In genomic region chr7:5037467-5037866, GRCm38 (mm10) we compare ENCODE assay signal across 8 mouse cellular contexts. TPM values are rescaled to one million over a fixed set of nuclear protein-coding genes. Genes with fewer than 3 reads are reported as not detected.
DNase-seq lines count a peak whose midpoint lies in the region; ATAC-seq and TF ChIP-seq lines count a peak whose summit lies in the region.

No protein-coding gene starts in this region.

- 78% methylated on average over 8 of the region's 8 CpGs for WGBS in heart, embryonic 11.5 days (ENCODE audit: insufficient replicate concordance)
- WGBS in hindbrain, embryonic 14.5 days = 92% methylated on average over 8 of the region's 8 CpGs
- 89% methylated on average over 8 of the region's 8 CpGs for WGBS in midbrain, embryonic 12.5 days

- peak overlapping the region; percentile 62 for H3K4me3 ChIP-seq in heart, embryonic 11.5 days (ENCODE audit: low read depth, low read length)
- H3K4me3 ChIP-seq in cortical plate, adult 2 months (ENCODE audit: insufficient read depth, low read length) = peak overlapping the region; percentile 74
- peak overlapping the region; percentile 51 for H3K4me3 ChIP-seq in hindbrain, embryonic 14.5 days (replicated peaks; ENCODE audit: low read length)
- peak overlapping the region; percentile 71 for H3K4me3 ChIP-seq in midbrain, embryonic 12.5 days

- H3K27me3 ChIP-seq in heart, embryonic 11.5 days (ENCODE audit: control insufficient read depth, insufficient read depth, low read length) = no peaks in the 10 kb centered on the region
- no peaks in the 10 kb centered on the region for H3K27me3 ChIP-seq in hindbrain, embryonic 14.5 days (ENCODE audit: control insufficient read depth, insufficient read depth, low read length)
- no peaks in the 10 kb centered on the region for H3K27me3 ChIP-seq in midbrain, embryonic 12.5 days

- TF ChIP-seq CTCF in cortical plate, adult 2 months (IDR thresholded peaks at IDR 0.05; ENCODE audit: extremely low read depth, insufficient read depth, low read length) = no peak

- H3K9me3 ChIP-seq in heart, embryonic 11.5 days (replicated peaks; ENCODE audit: control insufficient read depth, low read length) = peaks cover under 1% of the 10 kb centered on the region
- H3K9me3 ChIP-seq in hindbrain, embryonic 14.5 days (ENCODE audit: control insufficient read depth, low read length) = no peaks in the 10 kb centered on the region
- H3K9me3 ChIP-seq in midbrain, embryonic 12.5 days = no peaks in the 10 kb centered on the region

- peak overlapping the region; percentile 89; the same call in 1 of the 2 replicates for H3K27ac ChIP-seq in heart, embryonic 11.5 days (ENCODE audit: low read depth, low read length)
- H3K27ac ChIP-seq in cortical plate, adult 2 months (ENCODE audit: insufficient read depth, low read length) = no peak overlapping the region
- H3K27ac ChIP-seq in hindbrain, embryonic 14.5 days = peak overlapping the region; percentile 96; the same call in 1 of the 2 replicates
- H3K27ac ChIP-seq in midbrain, embryonic 12.5 days (replicated peaks) = peak overlapping the region; percentile 96; the same call in 1 of the 2 replicates

- DNase-seq in heart, postnatal 14 days = no peak
- DNase-seq in hindbrain, embryonic 14.5 days (ENCODE audit: low spot score) = no peak
- no peak for DNase-seq in c-Kit-positive CD71-positive TER-119-positive erythroid progenitor cells, embryonic 14.5 days (ENCODE audit: low spot score)
- no peak for DNase-seq in cerebellum, postnatal 4 days (ENCODE audit: low spot score in 2 of 2)
- DNase-seq in thymus, postnatal 25 days = no peak

- no peak for TF ChIP-seq POLR2A in cortical plate, adult 2 months (IDR thresholded peaks at IDR 0.05; ENCODE audit: extremely low read depth, insufficient read depth, low read length)

- peaks cover 4% of the 10 kb centered on the region; the same call in 1 of the 2 replicates for H3K4me1 ChIP-seq in heart, embryonic 11.5 days (ENCODE audit: control insufficient read depth, insufficient read depth, low read length)
- no peaks in the 10 kb centered on the region; the same call in none of the 2 replicates for H3K4me1 ChIP-seq in cortical plate, adult 2 months (ENCODE audit: control insufficient read depth, insufficient read depth, low read length)
- peaks cover 13% of the 10 kb centered on the region; the same call in 1 of the 2 replicates for H3K4me1 ChIP-seq in hindbrain, embryonic 14.5 days (replicated peaks; ENCODE audit: control insufficient read depth, insufficient read depth, low read length)
- H3K4me1 ChIP-seq in midbrain, embryonic 12.5 days = peaks cover 18% of the 10 kb centered on the region

- H3K36me3 ChIP-seq in heart, embryonic 11.5 days (ENCODE audit: control insufficient read depth, insufficient read depth, low read length) = peaks cover 31% of the 10 kb centered on the region
- H3K36me3 ChIP-seq in hindbrain, embryonic 14.5 days (replicated peaks; ENCODE audit: control insufficient read depth, insufficient read depth) = peaks cover 38% of the 10 kb centered on the region
- H3K36me3 ChIP-seq in midbrain, embryonic 12.5 days = peaks cover 40% of the 10 kb centered on the region

- ATAC-seq in heart, embryonic 11.5 days (replicated peaks; ENCODE audit: insufficient number of reproducible peaks, low FRiP score, low TSS enrichment) = no peak
- no peak for ATAC-seq in hindbrain, embryonic 14.5 days (ENCODE audit: low FRiP score)
- ATAC-seq in midbrain, embryonic 12.5 days (ENCODE audit: low FRiP score, low read depth) = no peak

- no peak overlapping the region for H3K9ac ChIP-seq in heart, embryonic 11.5 days (ENCODE audit: low read depth, low read length)
- no peak overlapping the region; the same call in 1 of the 2 replicates for H3K9ac ChIP-seq in hindbrain, embryonic 14.5 days
- 0 out of 2 replicates have a peak overlapping the region, but pooled peaks have one; percentile 32 for H3K9ac ChIP-seq in midbrain, embryonic 12.5 days (replicated peaks)

- intact Hi-C loops in heart, postnatal 14 days (cut with DNase I) = no loop called here

- H3K4me2 ChIP-seq in heart, embryonic 11.5 days = peak overlapping the region; percentile 71
- H3K4me2 ChIP-seq in hindbrain, embryonic 14.5 days (replicated peaks) = peak overlapping the region; percentile 64
- peak overlapping the region; percentile 60 for H3K4me2 ChIP-seq in midbrain, embryonic 12.5 days (replicated peaks)

RNA-seq across cellular contexts. Expression of gene Zfp784, which starts 0.8 kb away (rescaled TPM):
- 3.4 and 4.2 TPM in 2 replicates for polyA plus RNA-seq in heart, embryonic 11.5 days (2014; fragmentation: Nextera tagmentation; extraction: Ambion mirVana)
- total RNA-seq in heart, postnatal 14 days (2021) = 1 to 10 TPM; 5.0 to 6.6 TPM
- polyA plus RNA-seq in cortical plate, adult 2 months (2012; rRNA removed) = 5.7 and 6.5 TPM in 2 replicates
- polyA plus RNA-seq in hindbrain, embryonic 14.5 days (2014; fragmentation: Nextera tagmentation; extraction: Ambion mirVana) = 7.0 and 8.9 TPM in 2 replicates
- polyA plus RNA-seq in midbrain, embryonic 12.5 days (2016; fragmentation: Nextera tagmentation; extraction: Ambion mirVana) = 5.4 and 5.8 TPM in 2 replicates

RNA-seq across cellular contexts. Expression of gene 4632433K11Rik, which starts 3.5 kb away (rescaled TPM):
- not detected in 2 replicates for polyA plus RNA-seq in heart, embryonic 11.5 days (2014; fragmentation: Nextera tagmentation; extraction: Ambion mirVana)
- total RNA-seq in heart, postnatal 14 days (2021) = not detected
- not detected in 2 replicates for polyA plus RNA-seq in cortical plate, adult 2 months (2012; rRNA removed)
- polyA plus RNA-seq in hindbrain, embryonic 14.5 days (2014; fragmentation: Nextera tagmentation; extraction: Ambion mirVana) = not detected in 2 replicates
- polyA plus RNA-seq in midbrain, embryonic 12.5 days (2016; fragmentation: Nextera tagmentation; extraction: Ambion mirVana) = not detected in 2 replicates

RNA-seq across cellular contexts. Expression of gene Zfp580, which starts 13.9 kb away (rescaled TPM):
- polyA plus RNA-seq in heart, embryonic 11.5 days (2014; fragmentation: Nextera tagmentation; extraction: Ambion mirVana) = 14.7 and 17.8 TPM in 2 replicates
- 1 to 10 TPM; 5.5 to 7.9 TPM for total RNA-seq in heart, postnatal 14 days (2021)
- polyA plus RNA-seq in cortical plate, adult 2 months (2012; rRNA removed) = 34.4 and 36.9 TPM in 2 replicates
- polyA plus RNA-seq in hindbrain, embryonic 14.5 days (2014; fragmentation: Nextera tagmentation; extraction: Ambion mirVana) = 105 and 110 TPM in 2 replicates
- polyA plus RNA-seq in midbrain, embryonic 12.5 days (2016; fragmentation: Nextera tagmentation; extraction: Ambion mirVana) = 54.6 and 56.3 TPM in 2 replicates

RNA-seq across cellular contexts. Expression of gene Ccdc106, which starts 17.1 kb away (rescaled TPM):
- polyA plus RNA-seq in heart, embryonic 11.5 days (2014; fragmentation: Nextera tagmentation; extraction: Ambion mirVana) = 1.5 and 2.9 TPM in 2 replicates
- total RNA-seq in heart, postnatal 14 days (2021) = under 1 TPM; 0.17 TPM
- 68.6 and 70.2 TPM in 2 replicates for polyA plus RNA-seq in cortical plate, adult 2 months (2012; rRNA removed)
- polyA plus RNA-seq in hindbrain, embryonic 14.5 days (2014; fragmentation: Nextera tagmentation; extraction: Ambion mirVana) = 53.3 and 60.1 TPM in 2 replicates
- polyA plus RNA-seq in midbrain, embryonic 12.5 days (2016; fragmentation: Nextera tagmentation; extraction: Ambion mirVana) = 11.1 and 15.6 TPM in 2 replicates

RNA-seq across cellular contexts. Expression of gene Zfp865, which starts 17.3 kb away (rescaled TPM):
- 3.4 and 5.5 TPM in 2 replicates for polyA plus RNA-seq in heart, embryonic 11.5 days (2014; fragmentation: Nextera tagmentation; extraction: Ambion mirVana)
- 10 to 100 TPM; 18.2 to 19.9 TPM for total RNA-seq in heart, postnatal 14 days (2021)
- 28.7 and 30.0 TPM in 2 replicates for polyA plus RNA-seq in cortical plate, adult 2 months (2012; rRNA removed)
- 6.6 and 7.2 TPM in 2 replicates for polyA plus RNA-seq in hindbrain, embryonic 14.5 days (2014; fragmentation: Nextera tagmentation; extraction: Ambion mirVana)
- polyA plus RNA-seq in midbrain, embryonic 12.5 days (2016; fragmentation: Nextera tagmentation; extraction: Ambion mirVana) = 7.6 and 7.9 TPM in 2 replicates
